Mouse (Mus musculus): ENCODE data around the gene Orai3.
"Not testable (repeated sequence)": the region's sequence is repeated elsewhere in the genome, so short reads cannot be mapped to it uniquely, and the experiment has no call there.

Gene Orai3

GRCm38 (mm10) chr7:127769651-127770038 lies at the start of gene Orai3:
TSS of gene Orai3 (plus strand) at chr7:127769815.
- in situ Hi-C loops (cut with MboI, MseI) = no loop called here

- in situ Hi-C loops (cut with MboI, MseI) = no loop called here
These were observed 44.1 kb upstream of the Orai3 start for GRCm38 (mm10) chr7:127725490-127725889.

DNA sequence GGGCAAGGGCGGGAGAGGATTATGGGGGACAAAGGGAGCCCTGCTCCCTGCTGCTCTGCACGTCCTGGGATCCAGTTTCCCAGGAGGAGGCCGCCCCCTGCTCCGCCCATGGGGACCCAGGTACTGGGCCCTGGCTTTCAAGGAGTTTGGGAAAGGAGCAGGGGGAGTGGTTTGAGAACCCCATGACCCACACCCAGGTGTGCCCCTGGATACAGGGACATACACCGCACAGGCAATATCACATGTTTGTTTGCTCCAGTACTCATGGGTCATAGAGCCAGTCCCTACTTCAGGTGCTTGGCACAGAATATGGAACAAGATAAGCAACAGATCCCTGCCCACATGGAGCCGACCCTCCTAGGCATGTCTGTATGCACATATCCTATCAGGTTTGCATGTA lies 43.7 kb upstream of the Orai3 start:
- in situ Hi-C loops (cut with MboI, MseI) = no loop called here

DNA sequence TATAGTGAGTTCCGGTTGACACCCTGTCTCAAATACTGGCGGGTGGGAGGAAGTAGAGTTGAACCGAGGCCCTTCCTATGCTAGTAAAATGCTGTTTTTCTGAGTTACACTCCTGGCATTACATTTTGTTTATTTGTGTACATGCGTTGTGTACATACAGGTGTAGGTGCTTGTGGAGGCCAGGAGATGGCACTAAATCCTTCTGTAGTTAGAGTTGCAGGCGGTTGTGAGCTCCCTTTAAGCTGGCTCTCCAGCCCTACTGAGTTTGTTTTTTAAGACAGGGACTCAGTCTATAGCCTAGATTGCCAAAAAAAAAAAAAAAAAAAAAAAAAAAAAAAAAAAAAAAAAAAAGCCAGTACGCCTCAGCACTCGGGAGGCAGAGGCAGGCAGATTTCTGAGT lies 41.7 kb upstream of the Orai3 start:
- in situ Hi-C loops (cut with MboI, MseI) = no loop called here

DNA sequence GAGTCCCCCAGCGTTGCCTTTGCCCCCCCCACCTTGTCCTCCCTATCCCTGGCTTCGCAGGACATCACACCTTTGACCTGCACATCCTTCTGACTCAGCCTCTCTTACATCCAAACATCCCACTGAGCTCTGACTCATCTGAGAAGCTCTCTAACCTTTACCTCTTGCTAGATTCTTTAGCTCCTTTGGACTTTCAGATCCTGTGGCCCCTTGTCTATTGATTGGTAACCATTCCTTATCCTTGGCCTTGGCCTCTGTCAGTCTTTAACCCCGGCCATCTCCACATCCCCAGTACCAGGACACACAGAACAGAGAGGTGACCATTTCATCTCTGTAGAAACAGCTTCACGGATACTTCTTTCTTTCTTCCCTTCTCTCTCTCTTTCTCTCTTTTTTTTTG lies 39.4 kb upstream of the Orai3 start:
- in situ Hi-C loops (cut with MboI, MseI) = no loop called here

- in situ Hi-C loops (cut with MboI, MseI) = not testable (repeated sequence)
These were observed 37.5 kb upstream of the Orai3 start, which contains the start of gene Ctf2 for GRCm38 (mm10) chr7:127732066-127732465. TSS of gene Ctf2 (minus strand) at chr7:127732166.

DNA sequence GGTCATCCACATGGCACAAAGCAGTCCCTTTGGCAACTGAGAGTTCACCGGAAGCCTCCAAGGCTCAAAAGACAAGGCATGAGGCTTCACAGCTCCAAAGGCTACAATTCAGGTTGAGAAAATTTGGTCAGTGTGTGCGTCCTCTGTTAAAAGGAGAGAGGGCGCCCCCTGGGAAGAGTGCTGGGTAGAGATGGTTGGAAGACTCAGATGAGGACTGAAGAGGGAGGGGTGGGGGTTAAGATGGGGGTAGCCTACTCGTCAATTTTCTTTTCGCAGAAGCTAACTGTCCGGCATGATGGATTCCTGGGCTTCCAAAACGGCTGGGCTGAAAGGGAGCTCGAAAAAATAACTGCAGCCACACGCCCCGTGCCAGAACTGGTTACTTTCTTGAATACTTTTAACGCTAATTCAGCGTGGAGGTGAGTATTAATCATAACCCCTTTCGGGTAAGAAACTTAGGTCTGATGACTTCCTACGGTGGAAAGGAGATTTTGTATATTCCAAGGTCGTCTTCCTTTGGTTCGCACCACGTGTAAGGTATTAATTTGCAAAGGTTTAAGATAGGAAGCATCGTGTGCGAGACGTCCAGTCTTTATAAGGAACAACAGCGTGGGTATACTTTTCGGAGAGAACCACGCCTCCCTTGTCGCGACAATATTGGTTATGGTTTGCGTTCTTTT lies 25.1 kb upstream of the Orai3 start, which contains the start of gene Fbxl19:
TSS of gene Fbxl19 (plus strand) at position 178 of the 680 bp plus-strand sequence.
- in situ Hi-C loops (cut with MboI, MseI) = no loop called here

GRCm38 (mm10) chr7:127745251-127745651 lies 24.4 kb upstream of the Orai3 start:
- in situ Hi-C loops (cut with MboI, MseI) = no loop called here

GRCm38 (mm10) chr7:127745652-127746493 lies 23.7 kb upstream of the Orai3 start:
- in situ Hi-C loops (cut with MboI, MseI) = no loop called here

DNA sequence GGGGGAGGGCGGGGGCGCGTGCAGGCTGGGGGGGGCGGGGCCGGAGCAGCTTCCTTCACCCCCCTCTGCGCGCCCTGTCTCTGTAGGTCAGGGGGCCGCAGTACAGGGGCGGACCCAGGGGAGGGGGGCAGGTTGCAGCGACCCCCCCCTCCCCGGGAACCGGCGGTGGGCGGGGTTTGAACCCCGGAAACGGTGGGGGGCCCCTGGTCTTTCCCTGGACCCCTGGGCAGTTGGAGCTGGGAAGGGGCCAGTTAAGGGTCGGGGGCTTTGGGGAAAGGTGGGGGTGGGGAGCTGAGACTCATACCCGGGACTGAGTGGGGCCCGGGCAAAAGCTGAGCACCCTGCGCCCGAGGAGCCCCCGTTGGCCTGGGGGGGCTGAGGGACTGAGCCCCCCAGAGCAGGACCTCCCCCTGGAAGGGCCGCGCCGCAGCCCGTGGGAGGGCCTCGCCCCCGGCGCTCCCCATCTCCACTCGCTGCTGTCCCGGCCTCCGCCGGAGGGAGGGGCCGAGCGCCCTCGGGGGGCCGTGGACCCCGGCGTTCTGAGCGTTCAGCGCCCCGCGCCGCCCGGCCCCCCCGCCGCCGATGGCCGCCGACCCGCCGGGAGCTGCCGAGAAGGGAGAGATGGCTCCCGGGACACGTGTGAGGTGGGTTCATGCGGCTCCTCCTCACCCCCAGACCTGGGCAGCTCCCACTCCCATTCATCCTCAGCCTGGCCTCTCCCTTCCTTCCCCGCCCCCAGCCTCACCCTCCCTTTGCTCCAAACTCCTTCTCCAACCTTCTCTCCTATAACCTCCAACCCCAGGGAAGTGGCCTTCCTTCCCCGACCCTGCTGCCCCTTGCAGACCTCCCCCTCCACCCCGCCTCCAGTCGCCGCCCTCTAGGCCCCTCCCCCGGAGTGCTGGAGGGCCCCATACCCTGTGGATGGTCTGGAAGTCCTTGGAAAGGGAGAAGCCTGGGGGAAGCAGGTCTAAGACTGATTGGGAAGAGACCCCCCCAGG lies 22.8 kb upstream of the Orai3 start:
- in situ Hi-C loops (cut with MboI, MseI) = no loop called here

DNA sequence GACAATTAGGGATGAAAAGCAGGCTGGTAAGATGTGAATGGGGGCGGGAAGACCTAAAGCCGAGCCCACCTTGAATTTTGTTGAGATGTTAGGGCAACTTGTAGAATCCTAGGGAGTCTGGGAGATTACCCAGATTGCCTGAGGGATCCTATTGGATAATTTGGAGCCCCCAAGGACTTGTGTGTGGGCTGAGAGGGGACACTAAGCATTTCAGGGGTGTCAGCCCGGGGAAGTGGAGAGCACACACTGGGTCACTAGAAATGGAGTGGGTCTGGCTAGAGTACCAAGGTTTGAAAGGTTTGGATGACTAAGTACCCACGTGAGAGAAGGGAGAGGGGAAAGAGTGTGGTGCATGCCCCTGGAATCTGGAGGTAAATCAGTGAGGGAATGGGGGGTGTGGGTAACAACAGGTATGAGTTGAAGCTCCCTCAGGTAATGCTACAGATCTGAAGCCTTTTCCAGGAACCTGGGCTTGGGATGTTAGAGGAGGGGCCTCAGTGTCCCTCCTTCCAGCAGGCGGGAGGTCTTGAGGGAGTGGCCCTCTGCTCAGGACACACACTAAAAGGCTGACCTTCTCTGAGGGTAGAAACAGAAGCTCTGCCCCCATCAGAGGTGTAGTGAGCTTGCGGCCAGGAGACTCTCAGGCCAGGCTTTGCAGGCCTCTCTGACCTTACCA lies 21.9 kb upstream of the Orai3 start:
- in situ Hi-C loops (cut with MboI, MseI) = no loop called here

DNA sequence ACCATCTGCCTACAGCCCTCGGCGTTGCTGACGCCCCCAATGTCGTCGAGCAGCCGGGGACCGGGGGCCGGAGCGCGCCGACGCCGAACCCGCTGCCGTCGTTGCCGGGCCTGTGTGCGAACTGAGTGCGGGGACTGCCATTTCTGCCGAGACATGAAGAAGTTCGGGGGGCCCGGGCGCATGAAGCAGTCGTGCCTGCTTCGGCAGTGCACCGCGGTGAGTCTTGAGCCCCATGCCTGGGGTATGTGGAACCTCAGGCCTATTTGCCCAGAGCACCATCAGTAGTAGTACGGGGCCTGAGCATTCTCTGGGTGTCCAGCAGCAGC lies 21.4 kb upstream of the Orai3 start:
- in situ Hi-C loops (cut with MboI, MseI) = no loop called here

GRCm38 (mm10) chr7:127750131-127751127 lies 19.2 kb upstream of the Orai3 start:
- in situ Hi-C loops (cut with MboI, MseI) = no loop called here

- in situ Hi-C loops (cut with MboI, MseI) = no loop called here
These were observed 18.0 kb upstream of the Orai3 start for GRCm38 (mm10) chr7:127751619-127752018.

DNA sequence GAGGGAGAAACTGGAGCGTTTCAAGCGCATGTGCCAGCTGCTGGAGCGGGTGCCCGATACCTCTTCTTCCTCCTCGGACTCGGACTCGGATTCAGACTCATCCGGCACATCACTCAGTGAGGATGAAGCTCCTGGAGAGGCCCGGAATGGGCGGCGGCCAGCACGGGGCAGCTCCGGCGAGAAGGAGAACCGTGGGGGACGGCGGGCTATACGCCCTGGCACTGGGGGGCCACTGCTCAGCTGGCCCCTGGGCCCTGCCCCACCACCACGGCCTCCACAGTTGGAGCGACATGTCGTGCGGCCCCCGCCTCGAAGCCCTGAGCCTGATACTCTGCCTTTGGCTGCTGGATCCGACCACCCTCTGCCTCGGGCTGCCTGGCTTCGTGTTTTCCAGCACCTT lies 17.5 kb upstream of the Orai3 start:
- in situ Hi-C loops (cut with MboI, MseI) = no loop called here

- in situ Hi-C loops (cut with MboI, MseI) = no loop called here
These were observed 16.5 kb upstream of the Orai3 start for GRCm38 (mm10) chr7:127753158-127753557.

DNA sequence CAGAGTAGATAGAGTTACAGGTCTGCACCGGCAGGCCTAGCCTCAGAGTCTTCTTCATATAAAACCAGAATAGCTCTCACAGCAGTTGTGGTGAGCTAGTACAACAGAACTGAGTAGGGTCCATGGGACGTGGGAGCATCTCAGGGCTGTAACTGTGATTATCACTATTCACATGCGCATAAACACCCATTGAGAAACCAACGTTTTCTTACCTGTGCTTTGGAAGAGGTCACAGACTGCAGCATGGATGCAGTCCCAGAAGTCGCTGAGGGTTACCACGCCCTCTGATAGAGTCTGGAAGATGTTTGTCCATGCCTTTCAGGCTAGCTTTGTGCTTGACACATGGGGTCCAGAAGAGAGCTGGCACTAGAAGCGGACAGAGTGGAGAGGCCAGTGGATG lies 15.9 kb upstream of the Orai3 start:
- in situ Hi-C loops (cut with MboI, MseI) = no loop called here

- in situ Hi-C loops (cut with MboI, MseI) = loop anchor here (5.0 kb wide), 2 partner anchors 37 to 82 kb away; no protein-coding TSS in a partner anchor
These were observed 9.9 kb upstream of the Orai3 start for GRCm38 (mm10) chr7:127759716-127760115.

GRCm38 (mm10) chr7:127760478-127760877 lies 9.1 kb upstream of the Orai3 start:
- in situ Hi-C loops (cut with MboI, MseI) = loop anchor here (5.0 kb wide), 2 partner anchors 38 to 83 kb away; no protein-coding TSS in a partner anchor

DNA sequence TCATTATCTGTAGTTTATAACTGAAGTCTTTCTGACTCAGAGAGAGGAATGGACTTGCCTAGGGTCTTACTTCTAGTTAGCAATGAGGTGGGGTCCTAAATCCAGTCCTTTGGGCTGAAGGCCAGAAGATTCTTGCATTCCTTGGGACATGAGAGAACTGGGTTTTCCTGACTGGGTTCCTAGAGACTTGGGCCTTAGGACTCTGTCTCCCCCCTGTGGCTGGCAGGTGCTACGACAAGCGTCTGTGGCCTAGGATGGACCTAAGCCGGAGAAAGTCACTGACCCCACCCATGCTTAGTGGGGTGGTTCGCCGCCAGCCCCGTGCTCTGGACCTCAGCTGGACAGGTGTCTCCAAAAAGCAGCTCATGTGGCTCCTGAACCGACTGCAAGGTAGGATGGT lies 8.6 kb upstream of the Orai3 start:
- in situ Hi-C loops (cut with MboI, MseI) = loop anchor here (5.0 kb wide), 2 partner anchors 39 to 84 kb away; no protein-coding TSS in a partner anchor
